Mouse (Mus musculus) testis, postnatal 10 days (tissue): ENCODE measurements around the gene Adad2.

Experiments
- DNase-seq: peaks from one replicate; pipeline ENCODE4 v3.0.0; 2021; ENCODE audit warnings: low spot score

The Adad2 gene

DNA sequence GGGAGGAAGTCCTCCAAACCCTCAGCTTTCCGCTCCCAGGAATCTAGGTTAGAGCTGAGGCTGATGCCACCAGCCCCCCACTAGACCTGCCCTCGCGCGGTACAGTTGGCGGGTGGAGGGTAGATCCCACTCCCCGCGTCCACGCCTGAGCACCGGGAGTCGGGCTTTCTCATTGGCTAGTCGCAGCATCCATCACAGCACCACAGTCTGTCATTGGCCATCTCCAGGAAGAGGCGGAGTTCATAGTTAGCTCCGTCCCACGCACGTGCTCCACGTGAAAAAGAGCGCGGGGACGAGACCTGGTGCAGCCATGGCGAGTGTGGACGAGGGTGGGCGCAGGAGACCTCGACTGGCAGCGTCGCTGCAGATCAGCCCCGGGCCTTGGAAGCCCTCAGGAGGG, at the start of gene Adad2:
Gene Adad2 (plus strand): TSS at position 277 of the 400 bp plus-strand sequence.
- DNase-seq, result no peak

DNA sequence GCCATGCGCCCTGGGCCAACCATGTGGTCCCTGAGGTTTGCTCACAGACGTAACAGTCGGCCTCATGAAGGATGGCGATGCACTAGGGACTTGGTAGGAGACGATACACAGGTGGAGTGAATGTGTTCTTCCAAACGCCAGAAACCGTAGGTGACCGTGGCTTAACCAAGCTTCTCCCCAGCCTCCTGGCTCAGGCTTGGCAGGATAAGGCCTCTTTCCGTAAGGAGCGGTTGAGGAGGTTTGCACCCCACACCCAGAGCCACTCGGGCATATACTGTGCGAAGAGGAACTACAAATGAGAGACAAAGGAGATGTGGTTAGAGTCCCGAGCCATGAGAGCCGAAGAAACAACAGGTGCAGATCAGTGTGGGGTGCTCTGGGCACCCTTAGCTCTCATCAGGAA, 48.7 kb upstream of the Adad2 start:
- DNase-seq, result no peak

DNA sequence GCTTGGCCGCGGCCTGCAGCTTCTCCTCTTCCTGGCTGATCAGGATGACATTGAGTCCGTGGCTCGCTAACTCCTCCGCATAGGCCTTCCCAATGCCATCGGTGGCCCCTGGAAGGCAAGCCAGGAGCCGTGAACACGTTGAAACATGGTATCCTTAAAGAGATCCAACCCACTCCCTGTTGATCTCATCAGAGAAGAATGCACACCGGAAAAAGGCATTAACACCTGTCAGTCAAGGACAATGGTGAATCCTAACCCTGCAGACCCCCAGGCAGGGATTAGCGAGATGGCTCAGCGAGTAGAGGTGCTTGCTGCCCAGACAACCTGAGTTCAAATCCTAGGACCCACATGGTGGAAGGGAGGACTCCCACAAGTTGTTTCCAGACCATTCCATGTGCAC, 46.2 kb upstream of the Adad2 start:
- DNase-seq, result no peak

DNA sequence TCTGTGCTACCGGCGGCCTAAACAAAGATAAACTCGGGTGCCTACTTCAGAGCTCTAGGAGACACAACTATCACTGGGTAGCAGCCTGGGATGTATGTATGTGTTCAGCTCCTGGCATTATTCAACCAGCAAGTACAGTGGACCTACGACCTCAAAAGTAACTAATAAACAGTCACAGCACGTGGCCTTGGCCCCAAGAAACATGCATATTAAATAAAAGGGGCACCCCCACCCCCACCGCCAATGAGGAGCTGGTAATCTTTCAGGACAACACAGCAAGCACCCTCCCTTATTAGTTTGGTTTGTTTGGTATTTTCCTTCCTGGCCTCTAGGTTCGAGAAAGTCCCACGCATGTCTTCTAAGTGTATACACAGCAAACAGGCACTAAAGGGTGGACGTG, 44.3 kb upstream of the Adad2 start:
- DNase-seq, result no peak

GRCm38 (mm10) chr8:119568951-119569350, 43.6 kb upstream of the Adad2 start:
- peak; percentile 62 for DNase-seq

- DNase-seq, result no peak
These were observed 42.7 kb upstream of the Adad2 start for GRCm38 (mm10) chr8:119569881-119570280.

DNA sequence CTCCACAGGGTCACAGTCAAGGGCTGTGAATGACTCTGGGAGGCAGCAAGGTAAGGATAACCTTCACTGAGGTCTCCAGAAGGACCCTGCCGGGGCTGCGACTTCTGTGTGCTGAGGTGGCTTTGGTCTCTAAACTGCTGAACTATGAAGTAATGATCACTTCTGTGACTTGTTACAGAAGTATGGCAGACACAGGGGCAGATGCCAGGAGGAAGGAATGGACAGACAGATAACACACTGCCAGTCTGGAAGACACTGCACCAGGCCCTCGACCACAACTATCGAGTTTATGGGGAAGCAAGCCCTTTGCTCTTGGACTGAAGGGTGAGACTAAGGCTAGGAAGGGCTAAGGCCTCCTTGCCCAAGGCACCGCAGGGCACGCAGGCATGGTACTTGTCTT, 41.4 kb upstream of the Adad2 start:
- DNase-seq, result no peak

DNA sequence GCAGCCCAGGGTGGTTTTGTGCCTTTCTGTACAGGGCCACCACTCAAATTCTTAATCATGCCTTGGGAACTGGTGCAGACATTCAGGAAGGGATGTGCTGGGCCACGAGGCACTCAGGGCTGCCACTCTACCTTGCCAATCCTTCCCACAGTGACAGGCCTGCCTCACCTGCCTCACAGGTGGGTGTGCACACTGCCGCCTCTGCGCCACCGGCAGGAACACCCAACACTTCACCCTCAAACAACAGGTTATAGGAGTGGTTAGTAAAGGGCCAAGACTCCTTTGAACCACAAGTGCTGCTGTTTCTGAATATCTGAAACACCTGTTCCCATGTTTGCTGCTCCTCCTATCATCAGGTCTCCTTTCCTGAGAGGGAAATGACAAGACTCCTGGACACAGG, 40.1 kb upstream of the Adad2 start:
- no peak for DNase-seq

DNA sequence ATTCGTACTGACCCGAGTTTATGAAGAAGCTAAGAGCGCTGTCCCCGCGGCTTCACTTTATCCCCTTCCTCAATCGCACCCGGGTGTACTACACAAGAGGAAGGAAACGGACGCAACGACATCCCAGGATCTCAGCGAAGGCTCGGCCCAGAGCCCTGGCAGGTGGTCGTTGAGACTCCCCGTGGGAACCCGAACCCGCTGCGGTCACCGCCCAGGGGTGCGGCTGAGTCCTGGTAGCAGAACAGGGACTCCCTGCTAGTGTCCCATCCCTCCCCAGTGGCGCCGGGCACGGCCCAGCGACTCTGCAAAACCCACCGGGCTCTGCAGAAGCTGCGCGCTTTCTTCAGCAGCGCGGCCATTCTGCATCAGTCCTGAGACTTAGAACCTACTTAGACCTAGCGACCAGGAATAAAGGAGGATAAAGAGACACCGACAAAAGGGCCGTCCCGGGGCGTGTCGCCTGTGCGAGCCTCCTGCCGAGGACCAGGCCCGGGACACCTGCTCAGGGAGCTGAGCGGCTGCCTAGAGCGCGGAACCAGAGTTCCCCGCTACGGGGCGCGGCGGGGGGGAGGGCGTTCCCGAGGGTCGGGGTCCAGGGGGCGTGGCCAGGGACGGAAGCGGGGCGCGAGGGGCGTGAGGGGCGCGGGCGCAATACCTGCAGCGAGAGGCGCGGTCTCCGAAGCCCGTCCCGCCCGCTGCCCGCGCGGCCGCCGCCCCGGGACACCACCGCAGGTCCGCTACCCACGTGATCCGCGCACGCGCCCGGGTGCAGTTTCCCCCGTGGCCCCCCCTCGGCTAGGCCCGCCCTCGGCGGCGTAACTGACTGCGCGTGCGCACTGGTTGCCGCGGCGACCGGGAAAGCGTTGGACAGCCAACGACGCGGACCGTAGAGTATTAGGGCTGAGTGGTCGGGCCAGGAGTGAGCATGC, 37.8 kb upstream of the Adad2 start, which contains the start of the genes Hsdl1 and Dnaaf1:
Gene Hsdl1 (minus strand): TSS at position 747 of the 929 bp plus-strand sequence.
Gene Dnaaf1 (plus strand): TSS at position 799 of the 929 bp plus-strand sequence.
- peak; percentile 99 for DNase-seq

- DNase-seq, result no peak
These were observed 37.2 kb upstream of the Adad2 start for GRCm38 (mm10) chr8:119575366-119575726.

GRCm38 (mm10) chr8:119579096-119579495, 33.5 kb upstream of the Adad2 start:
- no peak for DNase-seq

- no peak for DNase-seq
These were observed 31.9 kb upstream of the Adad2 start for GRCm38 (mm10) chr8:119580441-119581161.

GRCm38 (mm10) chr8:119585901-119586300, 26.6 kb upstream of the Adad2 start:
- DNase-seq, result no peak

- DNase-seq, result no peak
These were observed 24.2 kb upstream of the Adad2 start for GRCm38 (mm10) chr8:119588321-119588720.

GRCm38 (mm10) chr8:119588844-119589243, 23.7 kb upstream of the Adad2 start:
- DNase-seq, result peak; percentile 56

- no peak for DNase-seq
These were observed 22.2 kb upstream of the Adad2 start for GRCm38 (mm10) chr8:119590348-119590747.

- DNase-seq, result no peak
These were observed 21.1 kb upstream of the Adad2 start for GRCm38 (mm10) chr8:119591456-119591855.

- no peak for DNase-seq
These were observed 8.8 kb upstream of the Adad2 start for GRCm38 (mm10) chr8:119603771-119604170.

GRCm38 (mm10) chr8:119604398-119604803, 8.1 kb upstream of the Adad2 start:
- DNase-seq, result no peak

DNA sequence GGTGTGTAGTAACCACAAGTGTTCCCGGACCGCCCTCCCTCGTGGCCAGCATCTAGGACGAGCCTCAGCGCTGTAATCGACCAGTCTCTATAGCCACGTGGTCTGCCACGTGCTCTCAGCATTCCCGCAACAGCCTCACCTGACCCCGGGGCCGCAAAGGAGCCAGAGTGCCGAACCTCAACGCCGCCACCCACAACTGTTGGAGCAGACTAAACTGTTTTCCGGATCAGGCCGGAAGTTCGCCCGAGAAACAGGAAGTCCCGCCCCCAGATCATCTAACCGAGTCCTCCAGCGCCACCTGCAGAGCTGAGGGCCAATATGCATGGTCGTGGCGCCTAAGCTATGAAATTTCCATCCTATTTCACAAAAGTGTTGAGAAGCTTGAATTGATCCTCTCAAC, 7.6 kb upstream of the Adad2 start, which contains the start of gene Taf1c:
Gene Taf1c (minus strand): TSS at position 227 of the 400 bp plus-strand sequence.
- DNase-seq, result peak; percentile 96

GRCm38 (mm10) chr8:119606224-119606623, 6.3 kb upstream of the Adad2 start:
- no peak for DNase-seq

DNA sequence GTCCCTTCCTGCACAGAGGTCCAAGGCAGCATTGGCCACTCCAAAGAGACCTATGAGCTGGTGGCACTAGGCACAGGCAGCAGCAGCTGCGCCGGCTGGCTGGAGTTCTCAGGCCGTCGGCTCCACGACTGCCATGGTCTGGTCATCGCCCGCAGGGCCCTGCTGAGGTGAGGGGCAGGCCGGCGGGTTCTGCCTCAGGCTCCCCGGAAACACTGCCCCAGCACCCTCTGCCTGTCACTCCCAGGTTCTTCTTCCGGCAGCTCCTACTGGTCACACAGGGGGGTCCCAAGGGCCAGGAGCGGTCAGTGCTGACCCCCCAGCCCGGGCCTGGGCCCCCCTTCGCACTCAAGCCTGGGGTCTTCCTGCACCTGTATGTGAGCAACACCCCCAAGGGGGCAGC, 2.5 kb downstream of the Adad2 start:
- no peak for DNase-seq

DNA sequence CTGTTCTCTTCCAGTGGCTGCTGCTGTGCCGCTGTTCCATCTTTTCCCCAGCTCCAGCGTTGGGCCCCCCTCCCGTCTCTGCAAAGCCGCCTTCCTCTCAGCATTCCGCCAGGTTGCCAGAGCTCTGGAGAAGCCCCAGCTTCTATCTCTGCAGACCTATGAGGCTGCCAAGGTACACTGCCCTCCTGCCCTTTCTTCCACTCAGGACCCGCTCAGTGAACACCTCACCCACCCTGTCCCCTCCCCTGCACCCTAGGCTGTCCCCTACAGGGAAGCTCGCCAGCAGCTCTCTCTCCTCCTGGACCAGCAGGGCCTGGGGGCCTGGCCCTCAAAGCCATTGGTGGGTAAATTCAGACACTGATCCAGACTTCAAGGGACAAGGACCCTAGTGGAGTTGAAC, 3.8 kb downstream of the Adad2 start:
- DNase-seq, result no peak
